Mouse (Mus musculus): Measurements from ENCODE around the gene Gtf3c5. TPM values are rescaled to one million over a fixed set of nuclear protein-coding genes. Genes with fewer than 3 reads are reported as not detected.

The Gtf3c5 gene
- polyA plus RNA-seq (2015; fragmentation: Nextera tagmentation; extraction: Ambion mirVana): 24.0 and 27.8 TPM in 2 replicates

- Histone ChIP-seq H3K4me2 (peak within 1 kb of the TSS; percentile 75), H3K9ac (peak within 1 kb of the TSS; percentile 66), H3K27ac (peak within 1 kb of the TSS; percentile 86), H3K36me3 (peaks cover 4% of the 10 kb centered on the region; the same call in 1 of the 2 replicates), H3K27me3 (peaks cover 5% of the 10 kb centered on the region; the same call in 1 of the 2 replicates), H3K9me3 (replicated peaks) (no peaks in the 10 kb centered on the region), H3K4me3 (peak within 1 kb of the TSS; percentile 73), H3K4me1 (replicated peaks) (peaks cover 11% of the 10 kb centered on the region)
- WGBS: 69% methylated on average over 9 of the region's 9 CpGs
- no peak for ATAC-seq (replicated peaks; ENCODE audit: insufficient number of reproducible peaks, insufficient read depth, low FRiP score, low read depth)
Observed at GRCm38 (mm10) chr2:28583651-28584050, at the start of gene Gtf3c5. Gene Gtf3c5 (minus strand): TSS chr2:28583751.

GRCm38 (mm10) chr2:28633136-28633535, 49.6 kb upstream of the Gtf3c5 start:
- Histone ChIP-seq H3K4me2 (no peak overlapping the region), H3K9ac (no peak overlapping the region), H3K27me3 (no peaks in the 10 kb centered on the region), H3K4me3 (no peak overlapping the region), H3K27ac (no peak overlapping the region), H3K4me1 (replicated peaks) (0 out of 2 replicates have a peak, but pooled peaks cover 4% of the 10 kb centered on the region), H3K9me3 (replicated peaks) (no peaks in the 10 kb centered on the region), H3K36me3 (no peaks in the 10 kb centered on the region)
- no peak for ATAC-seq (replicated peaks; ENCODE audit: insufficient number of reproducible peaks, insufficient read depth, low FRiP score, low read depth)
- WGBS: 44% methylated on average over 4 of the region's 4 CpGs

- H3K9ac ChIP-seq: no peak overlapping the region
- 62% methylated on average over 1 of the region's 1 CpGs for WGBS
- H3K36me3 ChIP-seq: no peaks in the 10 kb centered on the region
- H3K27ac ChIP-seq: no peak overlapping the region
- H3K4me1 ChIP-seq (replicated peaks): 0 out of 2 replicates have a peak, but pooled peaks cover 4% of the 10 kb centered on the region
- H3K4me2 ChIP-seq: no peak overlapping the region
- H3K4me3 ChIP-seq: no peak overlapping the region
- H3K9me3 ChIP-seq (replicated peaks): no peaks in the 10 kb centered on the region
- H3K27me3 ChIP-seq: peaks cover under 1% of the 10 kb centered on the region; the same call in 1 of the 2 replicates
- ATAC-seq (replicated peaks; ENCODE audit: insufficient number of reproducible peaks, insufficient read depth, low FRiP score, low read depth): no peak
Observed at GRCm38 (mm10) chr2:28632626-28633025, 49.1 kb upstream of the Gtf3c5 start.

GRCm38 (mm10) chr2:28629911-28630381, 46.4 kb upstream of the Gtf3c5 start:
- Histone ChIP-seq H3K4me3 (no peak overlapping the region), H3K9ac (no peak overlapping the region), H3K9me3 (replicated peaks) (no peaks in the 10 kb centered on the region), H3K36me3 (no peaks in the 10 kb centered on the region), H3K4me1 (replicated peaks) (no peaks in the 10 kb centered on the region), H3K27me3 (peaks cover 5% of the 10 kb centered on the region; the same call in 1 of the 2 replicates), H3K27ac (no peak overlapping the region), H3K4me2 (no peak overlapping the region)
- 34% methylated on average over 4 of the region's 4 CpGs for WGBS
- ATAC-seq (replicated peaks; ENCODE audit: insufficient number of reproducible peaks, insufficient read depth, low FRiP score, low read depth): no peak

GRCm38 (mm10) chr2:28628053-28628452, 44.5 kb upstream of the Gtf3c5 start:
- Histone ChIP-seq H3K9ac (no peak overlapping the region), H3K9me3 (replicated peaks) (no peaks in the 10 kb centered on the region), H3K27me3 (peaks cover 5% of the 10 kb centered on the region; the same call in 1 of the 2 replicates), H3K27ac (no peak overlapping the region), H3K4me1 (replicated peaks) (no peaks in the 10 kb centered on the region), H3K4me2 (no peak overlapping the region), H3K4me3 (no peak overlapping the region), H3K36me3 (no peaks in the 10 kb centered on the region)
- no peak for ATAC-seq (replicated peaks; ENCODE audit: insufficient number of reproducible peaks, insufficient read depth, low FRiP score, low read depth)
- WGBS: 51% methylated on average over 2 of the region's 2 CpGs

- Histone ChIP-seq H3K9ac (no peak overlapping the region), H3K27ac (no peak overlapping the region), H3K4me3 (no peak overlapping the region), H3K9me3 (replicated peaks) (no peaks in the 10 kb centered on the region), H3K27me3 (peaks cover 21% of the 10 kb centered on the region), H3K4me2 (no peak overlapping the region), H3K4me1 (replicated peaks) (peaks cover 7% of the 10 kb centered on the region), H3K36me3 (no peaks in the 10 kb centered on the region)
- no peak for ATAC-seq (replicated peaks; ENCODE audit: insufficient number of reproducible peaks, insufficient read depth, low FRiP score, low read depth)
- WGBS: 73% methylated on average over 3 of the region's 3 CpGs
Observed at GRCm38 (mm10) chr2:28626038-28626437, 42.5 kb upstream of the Gtf3c5 start.

GRCm38 (mm10) chr2:28624870-28625269, 41.3 kb upstream of the Gtf3c5 start:
- 88% methylated on average over 3 of the region's 3 CpGs for WGBS
- H3K4me2 ChIP-seq: no peak overlapping the region
- peaks cover 27% of the 10 kb centered on the region for H3K27me3 ChIP-seq
- no peak for ATAC-seq (replicated peaks; ENCODE audit: insufficient number of reproducible peaks, insufficient read depth, low FRiP score, low read depth)
- H3K4me1 ChIP-seq (replicated peaks): peaks cover 7% of the 10 kb centered on the region
- H3K4me3 ChIP-seq: no peak overlapping the region
- H3K9ac ChIP-seq: no peak overlapping the region
- no peaks in the 10 kb centered on the region for H3K36me3 ChIP-seq
- no peaks in the 10 kb centered on the region for H3K9me3 ChIP-seq (replicated peaks)
- H3K27ac ChIP-seq: no peak overlapping the region

- H3K4me3 ChIP-seq: no peak overlapping the region
- H3K4me1 ChIP-seq (replicated peaks): peaks cover 9% of the 10 kb centered on the region
- WGBS: 21% methylated on average over 10 of the region's 10 CpGs
- H3K9me3 ChIP-seq (replicated peaks): no peaks in the 10 kb centered on the region
- H3K27me3 ChIP-seq: peaks cover 26% of the 10 kb centered on the region
- H3K36me3 ChIP-seq: no peaks in the 10 kb centered on the region
- no peak overlapping the region for H3K9ac ChIP-seq
- no peak overlapping the region for H3K27ac ChIP-seq
- H3K4me2 ChIP-seq: no peak overlapping the region
- no peak for ATAC-seq (replicated peaks; ENCODE audit: insufficient number of reproducible peaks, insufficient read depth, low FRiP score, low read depth)
Observed at GRCm38 (mm10) chr2:28622521-28623124, 39.1 kb upstream of the Gtf3c5 start.

GRCm38 (mm10) chr2:28621664-28622171, 38.2 kb upstream of the Gtf3c5 start, which contains the start of gene Gfi1b:
Gene Gfi1b (minus strand): TSS chr2:28621982.
- Histone ChIP-seq H3K9ac (no peak within 1 kb of the TSS), H3K9me3 (replicated peaks) (no peaks in the 10 kb centered on the region), H3K4me2 (peak within 1 kb of the TSS; percentile 4; the same call in 1 of the 2 replicates), H3K27me3 (peaks cover 22% of the 10 kb centered on the region), H3K27ac (no peak within 1 kb of the TSS), H3K36me3 (no peaks in the 10 kb centered on the region), H3K4me1 (replicated peaks) (peaks cover 18% of the 10 kb centered on the region), H3K4me3 (no peak within 1 kb of the TSS)
- ATAC-seq (replicated peaks; ENCODE audit: insufficient number of reproducible peaks, insufficient read depth, low FRiP score, low read depth): peak; percentile 51; the same call in 1 of the 2 replicates
- WGBS: 5% methylated on average over 16 of the region's 16 CpGs

- peaks cover 22% of the 10 kb centered on the region for H3K27me3 ChIP-seq
- ATAC-seq (replicated peaks; ENCODE audit: insufficient number of reproducible peaks, insufficient read depth, low FRiP score, low read depth): no peak
- no peaks in the 10 kb centered on the region for H3K36me3 ChIP-seq
- H3K9ac ChIP-seq: no peak overlapping the region
- H3K9me3 ChIP-seq (replicated peaks): no peaks in the 10 kb centered on the region
- no peak overlapping the region for H3K4me3 ChIP-seq
- 15% methylated on average over 2 of the region's 2 CpGs for WGBS
- H3K4me2 ChIP-seq: no peak overlapping the region
- peaks cover 21% of the 10 kb centered on the region for H3K4me1 ChIP-seq (replicated peaks)
- no peak overlapping the region for H3K27ac ChIP-seq
Observed at GRCm38 (mm10) chr2:28621111-28621510, 37.6 kb upstream of the Gtf3c5 start.

- no peak overlapping the region for H3K4me3 ChIP-seq
- WGBS: 59% methylated on average over 10 of the region's 10 CpGs
- H3K4me1 ChIP-seq (replicated peaks): peaks cover 21% of the 10 kb centered on the region
- ATAC-seq (replicated peaks; ENCODE audit: insufficient number of reproducible peaks, insufficient read depth, low FRiP score, low read depth): no peak
- H3K9me3 ChIP-seq (replicated peaks): no peaks in the 10 kb centered on the region
- H3K9ac ChIP-seq: no peak overlapping the region
- H3K27ac ChIP-seq: no peak overlapping the region
- H3K36me3 ChIP-seq: no peaks in the 10 kb centered on the region
- H3K4me2 ChIP-seq: no peak overlapping the region
- H3K27me3 ChIP-seq: peaks cover 22% of the 10 kb centered on the region
Observed at GRCm38 (mm10) chr2:28620522-28620921, 37.0 kb upstream of the Gtf3c5 start.

All from heart, embryonic 15.5 days (tissue).